Mouse (Mus musculus) spleen, adult 12 weeks (tissue): ENCODE measurements around the gene Olfr360.
"Not testable (repeated sequence)": the region's sequence is repeated elsewhere in the genome, so short reads cannot be mapped to it uniquely, and the experiment has no call there.

Experiments
- DNase-seq: peaks from one replicate; pipeline ENCODE4 v3.0.0; 2022; ENCODE audit warnings: low spot score

The Olfr360 gene

DNA sequence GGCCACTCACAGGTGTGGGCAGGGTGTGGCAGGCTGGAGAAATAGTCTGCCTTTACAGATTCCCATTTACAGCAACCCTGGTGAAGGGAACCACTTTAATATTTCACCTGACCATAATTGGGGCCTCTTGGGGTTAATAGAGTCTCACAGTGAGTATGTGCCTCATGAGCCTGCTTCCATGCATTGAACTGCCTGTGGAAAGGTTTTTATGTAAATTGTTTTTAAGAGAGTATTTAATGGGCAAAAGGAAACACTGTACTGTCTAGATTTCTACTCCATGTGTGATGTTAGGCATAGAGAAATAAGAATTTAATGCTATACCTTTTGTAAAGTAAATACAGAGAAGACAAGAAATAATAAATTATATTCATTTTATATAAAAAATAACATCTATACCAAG, at the start of gene Olfr360:
TSS of gene Olfr360 (plus strand) at position 301 of the 400 bp plus-strand sequence.
- no peak for DNase-seq

DNA sequence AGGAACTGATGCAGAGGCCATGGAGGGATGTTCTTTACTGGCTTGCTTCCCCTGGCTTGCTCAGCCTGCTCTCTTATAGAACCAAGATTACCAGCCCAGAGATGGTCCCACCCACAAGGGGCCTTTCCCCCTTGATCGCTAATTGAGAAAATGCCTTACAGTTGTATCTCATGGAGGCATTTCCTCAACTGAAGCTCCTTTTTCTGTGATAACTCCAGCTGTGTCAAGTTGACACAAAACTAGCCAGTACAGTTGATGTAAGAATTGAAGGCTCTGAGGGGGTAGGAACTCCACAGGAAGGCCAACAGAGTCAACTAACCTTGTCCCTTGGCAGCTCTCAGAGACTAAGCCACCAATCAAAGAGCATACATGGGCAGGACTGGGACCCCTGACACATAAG, 23.6 kb downstream of the Olfr360 start, which contains the start of gene Olfr361:
TSS of gene Olfr361 (minus strand) at position 101 of the 400 bp plus-strand sequence.
- DNase-seq = not testable (repeated sequence)

DNA sequence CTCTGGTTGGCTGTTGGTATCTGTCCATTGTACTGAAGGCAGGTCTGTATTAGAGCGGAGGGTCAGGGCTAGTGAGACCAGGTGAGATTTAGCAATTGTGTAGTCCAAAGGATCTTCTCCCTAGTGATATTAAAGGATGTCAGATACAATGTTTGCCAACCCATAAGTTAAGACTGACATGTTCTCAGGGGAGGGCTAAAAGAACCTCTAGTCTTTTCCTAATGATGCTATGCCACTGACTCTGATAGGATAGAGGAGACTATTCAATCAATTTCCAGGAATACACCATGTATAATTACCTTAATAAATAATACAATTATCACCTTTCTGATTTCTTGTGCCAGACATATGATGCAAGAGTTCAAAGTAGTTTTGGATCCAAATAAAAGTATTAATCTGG, 52.3 kb downstream of the Olfr360 start, which contains the start of gene Olfr362:
TSS of gene Olfr362 (minus strand) at position 101 of the 400 bp plus-strand sequence.
- DNase-seq = no peak
